Mouse (Mus musculus) CD4-positive, CD25-positive, alpha-beta regulatory T cell, adult 2 months (primary cell): ENCODE measurements around the gene Pcyox1.
"Not testable (repeated sequence)": the region's sequence is repeated elsewhere in the genome, so short reads cannot be mapped to it uniquely, and the experiment has no call there.

Source experiments
- DNase-seq: peaks from one replicate; pipeline ENCODE4 v3.0.0-alpha.2; 2012; ENCODE audit warnings: low read depth, low spot score

Gene Pcyox1

GRCm38 (mm10) chr6:86397257-86397980, 465 bp upstream of the Pcyox1 start:
- no peak for DNase-seq

GRCm38 (mm10) chr6:86395969-86396368, 985 bp downstream of the Pcyox1 start:
- no peak for DNase-seq

DNA sequence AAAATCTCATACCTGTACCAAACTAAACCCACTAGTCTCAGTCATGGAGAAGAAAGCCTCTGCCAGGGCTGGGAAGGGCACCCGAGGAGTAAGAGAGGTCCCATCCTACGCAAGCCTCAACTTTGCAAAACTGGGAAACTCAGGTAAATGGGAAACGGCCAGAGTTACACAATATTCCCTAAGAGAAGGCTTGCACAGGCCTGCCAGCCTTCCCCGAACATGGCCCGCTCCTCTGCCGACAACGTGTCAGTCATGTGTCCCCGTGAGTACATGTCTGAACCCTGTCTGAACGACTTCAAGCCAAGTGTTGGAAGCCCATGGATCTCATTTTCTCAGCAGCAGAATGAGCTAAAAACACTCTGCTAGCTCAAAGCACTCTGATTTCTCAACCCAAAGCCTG, 1.9 kb downstream of the Pcyox1 start:
- DNase-seq = no peak

- no peak for DNase-seq
Measured at GRCm38 (mm10) chr6:86394078-86394720, 2.8 kb downstream of the Pcyox1 start.

DNA sequence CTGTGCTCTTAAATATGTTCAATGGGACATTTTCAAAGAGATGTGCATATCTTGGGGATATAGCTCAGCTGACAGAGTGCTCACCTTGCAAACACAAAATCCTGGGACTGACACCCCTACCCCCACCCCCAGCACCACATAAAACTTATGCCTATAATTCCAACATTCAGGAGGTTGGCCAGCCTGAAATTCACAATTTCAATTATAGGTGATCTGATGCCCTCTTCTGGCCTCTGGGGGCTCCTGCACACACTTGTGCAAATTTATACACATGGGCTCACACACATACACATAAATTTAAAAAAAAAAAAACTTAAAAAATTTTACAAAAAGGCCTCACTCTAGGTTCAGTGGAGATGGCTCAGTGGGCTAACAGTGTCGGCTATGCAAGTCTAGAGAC, 3.8 kb downstream of the Pcyox1 start:
- no peak for DNase-seq

- peak; percentile 50 for DNase-seq
Measured at GRCm38 (mm10) chr6:86391326-86391725, 5.6 kb downstream of the Pcyox1 start.

GRCm38 (mm10) chr6:86388461-86388860, 8.5 kb downstream of the Pcyox1 start:
- no peak for DNase-seq

DNA sequence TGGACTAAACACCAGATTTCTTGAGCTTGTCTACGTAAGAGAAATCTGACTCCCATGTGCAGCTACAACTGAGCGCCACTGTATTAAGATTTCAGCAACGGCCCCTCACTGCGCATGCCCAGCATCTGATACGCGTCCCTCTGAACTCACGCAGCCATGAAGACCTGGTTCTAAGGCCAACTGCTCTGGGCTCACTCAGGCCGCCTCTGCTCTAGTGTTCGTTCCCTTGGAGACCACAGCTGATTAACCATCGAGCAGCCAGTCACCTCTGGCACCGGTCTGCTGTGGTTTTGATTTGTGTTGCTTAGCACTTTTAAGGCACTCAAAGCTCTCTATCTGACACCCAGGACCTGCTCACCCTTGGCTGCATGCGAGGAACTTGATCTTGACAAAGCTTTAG, 9.6 kb downstream of the Pcyox1 start:
- DNase-seq = no peak

DNA sequence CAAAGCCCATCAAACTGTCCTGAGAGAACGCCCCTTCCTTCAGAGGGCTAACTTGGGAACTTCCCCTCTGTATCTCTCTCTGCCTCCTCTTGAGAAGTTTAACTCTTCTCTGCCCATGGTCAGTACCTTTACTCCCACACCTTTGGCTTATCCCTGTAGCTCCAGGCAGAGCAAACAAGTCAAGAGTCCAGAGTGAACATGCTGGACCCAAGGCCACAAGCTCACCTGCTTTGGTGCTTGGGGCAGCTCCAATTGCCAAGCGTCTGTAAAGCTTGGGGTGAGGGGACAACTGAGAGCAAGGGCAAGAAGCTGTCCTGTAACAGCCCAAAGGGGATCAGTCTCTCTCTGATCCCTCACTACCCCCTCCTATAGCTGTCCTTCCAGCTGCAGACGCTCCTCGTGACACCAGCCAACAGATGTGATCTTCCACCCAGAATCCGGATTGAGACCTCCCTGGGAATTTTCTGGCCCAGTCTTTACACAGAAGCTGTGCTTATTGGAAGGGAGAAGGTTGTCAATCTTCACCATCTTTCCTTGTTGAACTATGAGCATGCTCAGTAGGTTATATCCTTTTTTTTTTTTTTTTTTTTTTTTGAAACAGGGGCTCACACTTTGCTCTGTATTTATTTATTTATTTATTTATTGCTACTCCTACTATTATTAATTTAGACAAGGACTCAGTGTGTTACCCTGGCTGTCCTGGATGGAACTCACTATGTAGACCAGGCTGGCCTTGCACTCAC, 11.4 kb downstream of the Pcyox1 start:
- no peak for DNase-seq

- no peak for DNase-seq
Measured at GRCm38 (mm10) chr6:86384692-86385091, 12.3 kb downstream of the Pcyox1 start.

GRCm38 (mm10) chr6:86383370-86383769, 13.6 kb downstream of the Pcyox1 start:
- no peak for DNase-seq

- no peak for DNase-seq
Measured at GRCm38 (mm10) chr6:86382551-86382950, 14.4 kb downstream of the Pcyox1 start.

DNA sequence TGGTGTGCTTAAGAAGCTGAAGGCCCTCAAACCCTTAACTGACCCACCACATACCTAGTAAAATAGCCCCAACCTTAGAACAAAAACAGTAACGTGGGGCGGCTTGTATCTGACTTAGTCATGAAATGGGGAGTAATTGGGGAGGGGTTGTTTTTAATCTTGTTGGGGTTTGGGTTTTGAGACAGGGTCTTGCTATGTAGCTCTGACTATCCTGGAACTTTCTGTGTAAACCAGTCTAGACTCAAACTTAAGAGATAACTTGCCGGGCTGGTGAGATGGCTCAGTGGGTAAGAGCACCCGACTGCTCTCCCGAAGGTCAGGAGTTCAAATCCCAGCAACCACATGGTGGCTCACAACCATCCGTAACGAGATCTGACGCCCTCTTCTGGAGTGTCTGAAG, 16.8 kb downstream of the Pcyox1 start:
- DNase-seq = not testable (repeated sequence)

GRCm38 (mm10) chr6:86378341-86378740, 18.6 kb downstream of the Pcyox1 start:
- DNase-seq = no peak

DNA sequence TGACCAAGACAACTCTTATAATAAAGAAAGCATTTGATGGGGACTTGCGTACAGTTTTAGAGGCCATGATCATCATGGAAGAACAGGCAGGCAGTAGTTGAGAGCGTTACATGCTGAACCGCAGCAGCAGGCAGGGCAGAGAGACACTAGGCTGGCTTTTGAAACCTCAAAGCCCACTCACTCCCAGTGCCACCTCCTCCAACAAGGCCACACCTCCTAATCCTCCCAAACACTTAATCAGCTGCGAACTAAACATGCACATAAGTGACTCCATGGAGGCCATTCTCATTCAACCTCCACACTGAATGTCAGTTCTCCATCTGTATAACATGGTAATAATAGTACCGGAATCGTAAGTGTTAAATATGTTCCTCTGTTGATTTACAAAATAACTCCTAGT, 23.4 kb downstream of the Pcyox1 start:
- DNase-seq = no peak

- peak; percentile 18 for DNase-seq
Measured at GRCm38 (mm10) chr6:86371950-86372516, 24.9 kb downstream of the Pcyox1 start.

DNA sequence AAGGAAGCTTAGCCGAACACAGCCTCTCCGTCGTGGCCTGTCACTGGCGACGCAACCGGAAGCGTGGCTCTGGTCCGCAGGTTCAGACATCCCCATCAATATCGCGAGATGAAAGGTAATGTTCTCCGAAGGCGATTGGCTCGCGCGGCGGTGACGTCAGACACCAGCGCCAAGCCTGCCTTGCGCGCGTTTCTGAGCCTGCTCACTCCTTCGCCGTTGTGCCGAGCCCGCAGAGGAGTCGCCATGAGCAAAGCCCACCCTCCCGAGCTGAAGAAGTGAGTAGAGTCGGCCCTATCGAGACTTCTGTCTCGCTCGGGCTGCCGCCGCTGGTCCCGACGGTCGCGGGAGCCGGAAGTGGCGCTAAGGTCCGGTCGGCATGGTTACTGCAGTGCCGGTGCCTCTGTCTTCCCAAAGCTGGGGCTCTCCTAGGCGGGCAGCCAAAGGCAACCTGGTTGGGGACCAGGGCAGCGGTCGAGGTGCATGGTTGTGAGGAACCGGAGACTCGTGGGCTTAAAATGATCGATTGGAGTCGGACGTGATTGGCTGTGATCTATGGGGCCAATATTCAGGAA, 25.5 kb downstream of the Pcyox1 start:
- DNase-seq = peak; percentile 97

DNA sequence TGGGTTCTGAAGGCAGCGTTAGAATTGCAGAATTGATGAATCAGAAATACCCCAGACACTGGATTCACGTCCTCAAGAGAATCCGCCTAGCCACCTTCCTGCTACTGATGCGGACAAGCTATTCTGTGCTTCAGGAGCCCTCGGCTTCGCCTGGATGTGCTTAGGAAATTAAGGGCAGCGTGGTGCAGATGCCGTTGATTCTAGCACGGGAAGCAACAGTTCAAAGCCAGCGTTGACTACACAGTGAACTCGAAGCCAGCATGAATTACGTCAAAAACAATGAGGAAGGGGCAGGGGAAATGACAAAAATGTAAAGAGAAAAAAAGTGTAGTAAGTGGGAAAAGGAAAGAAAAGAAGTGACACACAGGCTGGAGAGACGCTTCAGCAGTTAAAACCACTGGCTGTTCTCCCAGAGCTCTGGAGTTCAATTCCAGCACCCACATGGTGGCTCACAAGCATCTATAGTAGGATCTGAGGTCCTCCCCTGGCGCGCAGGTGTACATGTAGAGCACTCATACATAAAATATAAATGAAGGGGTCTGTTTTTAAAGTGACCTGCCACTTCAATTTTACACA, 26.1 kb downstream of the Pcyox1 start, which contains the start of gene Snrpg:
Gene Snrpg, plus strand, starts transcription at position 541 of the 576 bp plus-strand sequence.
- DNase-seq = no peak

- peak; percentile 72 for DNase-seq
Measured at GRCm38 (mm10) chr6:86370093-86370713, 26.8 kb downstream of the Pcyox1 start.

DNA sequence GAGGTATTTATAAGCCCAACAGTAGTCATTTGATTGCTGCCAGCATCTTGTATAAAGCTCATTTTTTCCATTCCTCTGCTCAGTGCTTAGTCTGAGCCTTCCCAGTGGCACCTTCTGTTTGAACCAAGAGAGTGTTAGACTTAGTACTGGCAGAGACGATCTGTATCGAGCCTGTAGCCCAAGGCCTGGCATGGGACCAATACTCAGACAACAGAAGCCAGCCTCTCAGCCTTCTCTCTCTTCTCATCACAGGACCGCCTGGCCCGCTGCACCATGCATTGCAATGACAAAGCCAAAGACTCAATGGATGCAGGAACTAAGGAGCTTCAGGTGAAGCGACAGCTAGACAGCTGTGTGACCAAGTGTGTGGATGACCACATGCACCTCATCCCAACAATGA, 28.5 kb downstream of the Pcyox1 start:
- no peak for DNase-seq

DNA sequence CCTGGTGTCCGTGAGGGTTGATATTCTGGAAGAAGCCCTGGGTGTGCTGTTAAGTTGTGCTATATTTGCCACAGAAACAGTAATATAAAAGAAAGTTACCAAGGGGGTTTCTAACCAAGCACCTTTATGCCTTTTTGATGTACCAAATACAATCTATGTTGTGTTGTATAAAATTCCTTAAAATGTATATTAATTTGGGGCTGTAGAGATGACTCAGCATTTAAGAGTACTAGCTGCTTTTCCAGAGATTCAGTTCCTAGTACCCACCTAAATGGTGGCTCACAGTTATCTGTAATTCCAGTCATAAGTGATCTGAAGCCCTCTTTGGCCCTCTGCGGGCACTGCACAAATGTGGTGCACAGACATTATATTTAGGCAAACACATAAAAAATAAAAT, 30.1 kb downstream of the Pcyox1 start:
- no peak for DNase-seq
